Mouse (Mus musculus): ENCODE measurements around the gene Lmx1b.

- no peak for TF ChIP-seq GABPA (IDR thresholded peaks at IDR 0.05; ENCODE audit: insufficient replicate concordance, low read depth, low read length)
- TF ChIP-seq ZNF384 (IDR thresholded peaks at IDR 0.05; ENCODE audit: low read depth, low read length): no peak
- no peak for TF ChIP-seq MXI1 (IDR thresholded peaks at IDR 0.05; ENCODE audit: low read depth, low read length)
- TF ChIP-seq POLR2A (IDR thresholded peaks at IDR 0.05; ENCODE audit: low read depth, low read length): no peak
- no peak for TF ChIP-seq NRF1 (IDR thresholded peaks at IDR 0.05; ENCODE audit: low read depth, low read length)
- no peak for TF ChIP-seq USF1 (IDR thresholded peaks at IDR 0.05; ENCODE audit: low read depth, low read length)
Observed at GRCm38 (mm10) chr2:33627058-33627375, 13.3 kb downstream of the Lmx1b start.
